Mouse (Mus musculus) testis, adult 2 months (tissue): ENCODE data around the gene Gm21985. TPM values are rescaled to one million over a fixed set of nuclear protein-coding genes. Genes with fewer than 3 reads are reported as not detected.

Experiments
- H3K27ac ChIP-seq: fragments of 200-500 bp; 2 replicates; pipeline ENCODE4 v1.5.1; 2012; ENCODE audit warnings: low read depth, low read length; ENCODE audit not compliant: control insufficient read depth, insufficient read depth
- H3K27me3 ChIP-seq: fragments of 200-500 bp; 2 replicates; pipeline ENCODE4 v1.6.1; 2012; ENCODE audit warnings: mild to moderate bottlenecking, low read length, moderate library complexity; ENCODE audit not compliant: control insufficient read depth, insufficient read depth
- H3K36me3 ChIP-seq: fragments of 200-500 bp; 2 replicates; pipeline ENCODE4 v1.6.1; 2012; ENCODE audit warnings: mild to moderate bottlenecking, low read length; ENCODE audit not compliant: control insufficient read depth, insufficient read depth
- H3K4me1 ChIP-seq: fragments of 200-500 bp; 2 replicates; pipeline ENCODE4 v1.6.1; 2012; ENCODE audit warnings: low read length; ENCODE audit not compliant: control insufficient read depth, insufficient read depth
- H3K4me3 ChIP-seq: fragments of 200-500 bp; 2 replicates; pipeline ENCODE4 v1.5.1; 2012; ENCODE audit warnings: low read depth, mild to moderate bottlenecking, low read length, moderate library complexity, mixed read lengths; ENCODE audit not compliant: control insufficient read depth
- CTCF ChIP-seq: fragments of 200-500 bp; IDR thresholded peaks from 2 replicates; pipeline ENCODE4 v1.5.1; 2012; ENCODE audit warnings: low read depth, mild to moderate bottlenecking, inconsistent platforms, low read length, moderate library complexity; ENCODE audit not compliant: control insufficient read depth, insufficient read depth, insufficient replicate concordance
- POLR2A ChIP-seq: fragments of 200-500 bp; IDR thresholded peaks from 2 replicates; pipeline ENCODE4 v1.6.1; 2012; ENCODE audit warnings: low read depth, mild to moderate bottlenecking, inconsistent platforms, low read length, moderate library complexity; ENCODE audit not compliant: control insufficient read depth
- polyA plus RNA-seq: library from polyadenylated mRNA; depleted of rRNA; stranded (reverse); fragments of >200 nt; gene quantifications from 2 replicates; pipeline ENCODE4 v1.2.3, GENCODE M21; 2012

Gm21985 gene
- polyA plus RNA-seq, 1 experiment: not detected

DNA sequence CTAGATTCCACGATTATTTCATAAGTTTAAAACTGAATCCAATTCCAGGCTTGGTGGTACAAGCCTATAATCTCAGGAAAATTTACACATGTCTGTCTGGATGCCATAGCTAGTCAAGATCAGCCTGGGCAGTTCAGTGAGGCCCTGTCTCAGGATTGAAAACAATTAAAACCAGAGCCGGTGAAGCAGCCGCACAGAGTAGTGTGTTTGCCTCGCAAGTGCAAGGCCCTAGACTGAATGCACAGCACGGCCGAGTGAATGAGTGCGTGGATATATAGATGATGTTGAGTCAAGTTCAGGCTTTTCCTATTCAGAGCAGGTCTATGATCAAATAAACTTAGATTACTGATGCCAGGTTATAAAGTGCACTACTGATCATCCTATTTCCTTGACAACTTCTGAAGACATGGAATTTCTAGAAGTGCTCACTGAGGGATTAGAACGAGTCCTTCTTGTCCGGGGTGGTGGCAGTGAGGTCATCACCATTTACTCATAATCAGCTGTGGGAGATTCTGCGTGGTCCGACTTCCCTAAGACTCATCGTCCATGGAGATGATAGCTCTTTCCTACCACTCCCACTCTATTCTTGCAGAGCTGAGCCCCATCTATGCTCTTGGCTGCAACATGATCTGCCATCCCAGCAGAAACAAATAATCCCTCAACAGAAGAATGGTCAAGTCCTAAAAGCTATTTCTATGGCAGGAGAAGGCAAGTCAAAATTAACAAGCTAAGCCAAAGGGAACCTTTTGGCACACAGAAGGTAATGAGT lies 94.1 kb downstream of the Gm21985 start:
- no peaks in the 10 kb centered on the region for H3K27me3 ChIP-seq
- H3K27ac ChIP-seq: no peak overlapping the region
- no peaks in the 10 kb centered on the region for H3K4me1 ChIP-seq
- no peak overlapping the region for H3K4me3 ChIP-seq
- TF ChIP-seq POLR2A (no peak), CTCF (no peak)
- peaks cover 2% of the 10 kb centered on the region; the same call in 1 of the 2 replicates for H3K36me3 ChIP-seq

GRCm38 (mm10) chr2:112360781-112361169 lies 94.7 kb downstream of the Gm21985 start:
- no peak overlapping the region for H3K4me3 ChIP-seq
- no peaks in the 10 kb centered on the region for H3K27me3 ChIP-seq
- TF ChIP-seq CTCF (no peak), POLR2A (no peak)
- no peak overlapping the region for H3K27ac ChIP-seq
- H3K4me1 ChIP-seq: no peaks in the 10 kb centered on the region
- peaks cover 2% of the 10 kb centered on the region; the same call in 1 of the 2 replicates for H3K36me3 ChIP-seq

DNA sequence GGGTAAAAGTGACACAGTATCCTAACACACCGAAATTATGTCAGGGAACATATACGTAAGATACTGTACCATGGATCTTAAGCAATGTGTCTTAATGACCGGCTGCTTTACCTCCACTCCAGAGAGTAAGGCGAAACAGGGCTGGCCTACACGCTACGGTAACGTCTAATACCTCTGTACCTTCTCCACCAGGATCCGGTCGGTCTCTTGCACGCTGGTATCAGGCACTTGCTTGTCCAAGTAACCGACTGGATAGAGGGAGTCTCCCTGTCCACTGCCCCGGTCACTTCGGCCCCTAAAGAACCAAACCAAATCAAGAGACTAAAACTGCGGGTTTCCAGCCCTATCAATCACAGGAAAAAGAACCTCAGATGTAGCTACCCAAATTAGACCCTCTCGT lies 101.1 kb downstream of the Gm21985 start:
- H3K36me3 ChIP-seq: no peaks in the 10 kb centered on the region
- TF ChIP-seq CTCF (no peak), POLR2A (no peak)
- H3K4me3 ChIP-seq: peak overlapping the region; percentile 96
- H3K4me1 ChIP-seq: no peaks in the 10 kb centered on the region
- H3K27me3 ChIP-seq: no peaks in the 10 kb centered on the region
- peak overlapping the region; percentile 93 for H3K27ac ChIP-seq

DNA sequence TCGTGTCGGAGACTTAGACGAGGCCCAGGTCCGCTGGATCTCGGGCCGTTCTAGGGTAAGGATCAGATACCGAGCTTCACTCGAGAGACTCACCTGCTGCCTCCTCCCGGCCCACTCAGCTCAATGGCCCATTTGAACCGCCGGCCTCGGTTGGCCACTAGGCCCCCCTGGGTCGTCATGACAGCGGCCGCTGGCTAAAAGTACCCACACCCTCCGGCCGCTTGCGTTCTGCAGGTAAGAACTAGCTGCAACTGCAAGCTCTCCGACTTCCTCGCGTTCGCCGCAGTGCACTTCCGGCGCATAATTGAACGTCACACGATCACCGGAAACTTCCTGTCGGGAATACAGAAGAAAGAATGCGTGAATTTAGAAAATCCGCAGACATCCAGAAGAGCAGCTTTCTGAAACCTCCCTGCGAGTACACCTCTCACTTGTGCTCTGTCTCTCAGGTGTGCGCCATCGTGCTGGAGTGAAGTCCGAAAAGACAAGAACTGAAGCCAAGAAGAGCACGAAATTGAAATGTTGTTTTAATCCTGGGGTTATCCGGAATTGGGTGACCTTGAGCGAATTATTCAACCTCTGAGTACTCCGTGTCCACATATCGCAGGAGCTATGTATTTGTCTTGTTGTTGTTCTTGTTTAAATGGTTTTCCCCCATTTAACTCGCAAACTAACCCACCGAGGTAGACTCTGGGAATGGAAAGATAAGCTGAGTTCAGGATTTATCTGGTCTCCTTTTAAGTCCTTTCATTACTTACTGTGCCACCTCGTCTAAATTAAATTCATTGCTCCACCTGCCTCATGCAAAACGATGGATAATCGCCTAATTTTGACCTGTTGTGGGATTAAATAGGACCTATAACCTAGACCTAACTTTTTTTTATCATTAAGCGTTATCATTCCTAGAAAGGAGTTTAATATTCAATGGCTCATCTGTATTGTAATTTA lies 101.9 kb downstream of the Gm21985 start, which contains the start of gene Emc4:
Gene Emc4, minus strand, starts transcription at position 302 of the 948 bp plus-strand sequence.
- peak within 1 kb of the TSS; percentile 96 for H3K4me3 ChIP-seq
- H3K27ac ChIP-seq: peak within 1 kb of the TSS; percentile 93
- H3K4me1 ChIP-seq: no peaks in the 10 kb centered on the region
- no peaks in the 10 kb centered on the region for H3K36me3 ChIP-seq
- TF ChIP-seq POLR2A (peak; percentile 95), CTCF (no peak)
- no peaks in the 10 kb centered on the region for H3K27me3 ChIP-seq

GRCm38 (mm10) chr2:112369941-112370340 lies 103.8 kb downstream of the Gm21985 start:
- H3K27ac ChIP-seq: 0 out of 2 replicates have a peak overlapping the region, but pooled peaks have one; percentile 4
- H3K4me1 ChIP-seq: no peaks in the 10 kb centered on the region
- no peaks in the 10 kb centered on the region for H3K36me3 ChIP-seq
- TF ChIP-seq CTCF (no peak), POLR2A (no peak)
- H3K27me3 ChIP-seq: no peaks in the 10 kb centered on the region
- no peak overlapping the region for H3K4me3 ChIP-seq

DNA sequence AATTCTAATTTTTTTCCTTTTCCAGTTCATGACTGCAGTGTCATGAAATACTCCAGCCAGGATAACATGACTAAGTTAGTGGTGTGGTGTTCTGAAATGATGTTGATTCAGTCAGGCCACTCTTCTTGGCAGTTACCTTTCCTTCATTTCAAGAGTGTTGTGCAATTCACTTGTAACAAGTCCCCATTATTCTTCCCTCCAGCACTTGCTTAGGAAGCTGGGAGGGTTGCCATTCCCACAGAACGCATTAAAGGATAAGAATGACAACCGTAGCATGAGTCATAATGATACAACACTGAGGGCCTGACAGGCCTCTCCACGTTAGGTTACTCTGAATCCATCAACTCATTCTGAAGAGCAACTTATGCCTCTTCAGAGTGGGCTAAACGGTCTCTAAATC lies 107.0 kb downstream of the Gm21985 start:
- no peak for TF ChIP-seq CTCF
- no peak for TF ChIP-seq POLR2A
- H3K36me3 ChIP-seq: no peaks in the 10 kb centered on the region
- H3K27ac ChIP-seq: no peak overlapping the region
- H3K4me1 ChIP-seq: no peaks in the 10 kb centered on the region
- H3K27me3 ChIP-seq: no peaks in the 10 kb centered on the region
- H3K4me3 ChIP-seq: no peak overlapping the region

GRCm38 (mm10) chr2:112374610-112375009 lies 108.5 kb downstream of the Gm21985 start:
- TF ChIP-seq CTCF: no peak
- no peak for TF ChIP-seq POLR2A
- Histone ChIP-seq H3K4me3 (no peak overlapping the region), H3K27me3 (no peaks in the 10 kb centered on the region), H3K36me3 (no peaks in the 10 kb centered on the region), H3K27ac (no peak overlapping the region), H3K4me1 (no peaks in the 10 kb centered on the region)
